Mouse (Mus musculus) right cerebral cortex, adult 18-20 months (tissue): ENCODE measurements around the gene Brk1.

Experiments used
- DNase-seq: peaks from one replicate; pipeline ENCODE4 v3.0.0; 2022; ENCODE audit warnings: mixed read lengths

Brk1 gene

DNA sequence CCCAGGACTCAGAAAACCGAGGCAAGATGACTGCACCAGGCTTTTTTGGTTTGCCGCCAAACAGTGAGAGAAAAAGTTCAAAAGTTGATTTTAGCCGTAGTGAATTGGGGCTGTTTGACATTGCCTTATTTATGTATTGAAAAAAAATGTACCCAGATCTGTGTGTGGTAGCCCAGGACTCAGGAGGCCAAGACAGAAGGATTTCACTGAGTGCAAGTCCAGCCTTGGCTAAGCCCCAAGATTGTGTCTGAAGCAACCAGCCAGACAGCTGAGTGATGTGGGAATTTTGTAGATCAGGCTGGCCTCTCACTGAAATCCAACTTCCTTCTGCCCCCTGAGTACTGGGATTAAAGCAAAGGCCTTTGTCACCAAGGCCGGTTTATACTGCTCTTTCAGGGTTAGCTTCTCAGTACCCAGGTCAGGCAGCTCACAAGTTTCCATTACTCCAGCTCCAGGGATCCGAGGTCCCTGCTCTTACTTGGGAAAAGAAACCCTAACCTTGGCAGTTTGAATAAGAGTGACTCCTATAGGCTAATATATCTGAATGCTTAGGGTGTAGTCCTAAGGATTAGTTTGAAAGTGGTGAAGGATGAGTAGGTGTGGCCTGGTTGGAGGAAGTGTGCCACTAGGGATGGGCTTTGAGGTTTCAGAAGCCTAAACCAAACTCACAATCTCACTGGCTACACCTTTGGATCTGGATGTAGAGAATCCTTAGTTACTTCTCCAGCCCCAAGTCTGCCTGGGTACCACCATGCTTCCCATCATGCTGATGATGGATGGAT, 20.6 kb downstream of the Brk1 start:
- DNase-seq, result no peak

DNA sequence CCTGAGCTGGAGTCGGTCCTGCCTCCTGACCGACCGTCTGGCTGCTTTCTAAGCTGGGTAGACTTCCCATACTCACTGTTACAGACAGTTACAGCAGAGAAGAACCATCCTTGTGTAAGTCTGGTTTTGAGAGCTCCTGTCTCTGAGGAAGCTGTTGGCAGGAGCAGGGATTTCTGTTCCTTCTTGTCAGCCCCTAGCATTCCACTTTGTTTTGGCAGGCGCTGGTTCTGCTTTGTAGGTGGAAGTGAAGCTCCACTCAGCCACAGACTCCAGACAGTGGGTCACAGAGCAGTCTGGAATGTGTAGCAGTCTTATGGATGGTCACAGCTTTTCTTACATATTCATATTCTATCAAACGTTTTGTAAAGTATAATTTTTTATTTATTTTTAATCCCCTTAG, 25.8 kb downstream of the Brk1 start:
- peak; percentile 32 for DNase-seq

DNA sequence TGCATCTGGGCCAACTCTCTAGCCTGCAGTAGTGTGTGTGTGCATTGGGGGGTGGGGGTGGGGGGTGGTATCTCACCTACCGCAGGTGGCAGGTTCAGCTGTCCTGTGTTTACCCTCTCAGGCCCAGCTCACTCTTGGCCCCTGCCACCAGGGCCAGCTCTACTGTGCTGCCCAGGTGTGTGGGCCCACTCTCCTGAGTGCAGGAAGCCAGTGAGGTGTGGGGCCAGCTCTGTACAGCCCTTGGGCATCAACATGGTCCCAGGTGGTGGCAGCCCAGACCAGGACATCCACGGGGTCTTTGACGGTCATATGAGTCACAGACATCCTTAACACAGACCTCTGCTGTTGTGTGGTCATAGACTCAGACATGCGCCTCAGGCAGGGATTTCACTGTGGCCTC, 28.3 kb downstream of the Brk1 start:
- no peak for DNase-seq

DNA sequence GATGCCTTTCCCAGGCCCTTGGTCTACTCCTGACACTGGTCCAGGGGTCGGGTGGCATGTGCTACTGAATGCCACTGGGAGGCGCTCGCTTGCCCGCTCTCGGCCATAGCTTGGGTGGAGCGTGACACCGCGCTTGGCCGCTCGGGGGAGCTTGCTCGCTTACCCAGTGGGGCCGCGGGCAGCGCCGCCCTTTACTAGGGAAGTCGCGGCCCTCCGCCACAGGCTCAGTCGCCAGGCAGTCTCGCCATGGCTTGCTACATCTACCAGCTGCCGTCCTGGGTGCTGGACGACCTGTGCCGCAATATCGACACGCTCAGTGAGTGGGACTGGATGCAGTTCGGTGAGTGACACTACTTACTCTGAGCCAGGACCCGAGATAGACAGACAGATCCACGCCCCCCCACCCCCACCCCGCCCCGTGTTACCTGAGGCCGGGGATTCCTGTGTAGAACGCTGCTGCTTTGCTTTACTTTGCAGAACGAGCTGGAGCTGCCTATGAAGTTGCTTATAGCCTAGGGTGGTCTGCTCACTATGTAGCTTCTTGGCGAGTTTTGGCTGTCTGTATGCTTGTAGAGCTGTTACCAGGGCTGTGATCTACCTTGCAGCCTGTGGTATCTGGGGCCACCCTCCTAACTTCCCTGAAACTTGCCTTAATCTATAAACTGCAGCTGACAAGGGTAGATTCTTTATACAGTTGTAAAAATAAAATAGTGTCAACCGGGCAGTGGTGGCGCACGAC, 33.9 kb downstream of the Brk1 start, which contains the start of gene Irak2:
Gene Irak2, plus strand, starts transcription at position 166 of the 739 bp plus-strand sequence.
- peak; percentile 95 for DNase-seq

DNA sequence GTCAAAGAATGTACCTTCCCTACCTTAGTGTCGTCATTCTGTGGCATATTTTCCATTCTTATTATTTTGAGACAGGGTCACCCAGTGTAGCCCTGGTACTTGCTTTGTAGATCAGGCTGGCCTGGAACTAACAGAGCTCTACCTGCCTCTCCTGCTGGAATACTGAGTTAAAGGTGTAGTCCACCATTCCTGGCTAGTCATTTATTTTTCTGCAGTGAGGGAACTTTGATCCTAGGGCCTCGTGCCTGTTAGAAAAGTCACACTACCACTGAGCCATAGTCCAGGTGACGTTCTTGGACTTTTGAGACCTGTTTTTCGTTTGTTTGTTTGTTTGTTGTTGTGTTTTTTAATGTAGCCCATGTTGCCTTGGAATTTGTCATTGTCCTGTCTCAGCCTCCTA, 34.6 kb downstream of the Brk1 start:
- DNase-seq, result no peak

DNA sequence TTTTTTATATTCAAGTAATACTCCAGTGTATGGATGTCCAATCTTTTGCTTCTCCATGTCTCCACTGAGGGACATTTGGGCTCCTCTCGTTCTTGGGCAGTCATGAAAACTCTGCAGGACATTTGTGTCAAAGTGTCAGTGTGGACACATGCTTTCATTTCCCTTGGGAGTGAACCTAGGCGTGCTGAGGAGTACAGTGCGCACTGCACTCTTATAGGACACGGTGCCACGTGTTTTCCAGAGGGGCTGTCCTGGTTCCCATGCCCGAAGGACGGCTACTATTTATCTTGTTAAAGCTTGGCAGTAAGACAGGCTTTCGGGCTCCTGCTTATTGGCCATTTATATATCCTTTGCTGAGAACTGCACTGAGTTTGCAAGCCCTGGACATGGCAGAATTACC, 38.0 kb downstream of the Brk1 start:
- DNase-seq, result no peak

DNA sequence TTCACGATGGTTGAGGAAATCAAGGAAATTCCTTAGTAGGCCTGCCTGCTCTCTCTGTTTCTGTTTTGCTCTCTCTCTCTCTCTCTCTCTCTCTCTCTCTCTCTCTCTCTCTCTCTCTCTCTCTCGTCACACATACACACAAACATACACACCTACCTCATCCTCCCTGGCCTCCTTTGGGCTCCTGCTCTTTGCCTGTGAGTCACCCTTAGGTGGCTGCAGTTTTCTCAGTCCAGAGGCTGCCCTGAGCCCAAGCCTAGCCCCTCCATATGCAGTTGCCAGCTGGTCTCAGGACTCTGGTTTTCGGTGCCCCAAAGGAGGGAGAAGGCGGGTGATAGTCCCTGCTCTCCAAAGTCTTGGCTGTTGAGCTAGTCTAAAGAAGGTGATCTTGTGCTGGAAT, 38.4 kb downstream of the Brk1 start:
- no peak for DNase-seq

DNA sequence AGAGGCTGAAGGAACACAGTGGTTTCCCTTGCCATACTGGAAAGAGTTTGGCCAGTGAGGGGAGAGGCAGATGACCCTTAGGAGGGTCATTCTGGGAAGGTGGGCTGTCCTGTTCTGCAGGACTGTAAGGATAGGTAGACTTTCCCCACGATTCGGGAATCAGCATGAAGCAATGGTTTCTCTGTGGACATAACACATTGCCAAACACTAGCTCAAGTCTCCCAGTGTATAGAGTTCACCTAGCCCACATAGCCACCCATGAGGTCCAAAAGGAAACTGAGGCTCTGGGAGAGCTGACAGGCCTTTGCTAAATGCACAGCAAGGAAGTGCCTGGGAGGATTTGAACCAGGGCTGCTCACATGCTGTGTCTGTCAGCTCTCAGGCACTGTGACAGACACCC, 39.4 kb downstream of the Brk1 start:
- no peak for DNase-seq

DNA sequence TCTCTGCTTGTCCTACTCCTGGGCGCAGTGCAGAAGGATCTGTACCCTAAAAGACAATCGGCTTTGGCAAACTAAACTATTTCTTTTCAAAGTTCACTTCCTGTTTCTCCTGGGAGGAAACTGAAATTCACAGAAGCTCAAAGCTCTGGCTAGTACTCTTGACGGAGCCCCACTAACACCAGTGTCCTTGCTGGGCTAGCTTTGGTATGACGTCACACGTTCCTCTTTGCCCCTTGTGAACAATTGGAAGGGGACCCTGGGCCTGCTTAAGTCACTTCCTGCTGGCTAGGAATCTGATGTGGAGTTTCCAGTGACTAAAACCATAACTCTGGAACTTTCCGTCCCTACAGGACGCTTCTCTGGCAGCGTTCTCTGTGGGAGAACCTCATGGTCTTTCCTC, 40.2 kb downstream of the Brk1 start:
- DNase-seq, result peak; percentile 37

DNA sequence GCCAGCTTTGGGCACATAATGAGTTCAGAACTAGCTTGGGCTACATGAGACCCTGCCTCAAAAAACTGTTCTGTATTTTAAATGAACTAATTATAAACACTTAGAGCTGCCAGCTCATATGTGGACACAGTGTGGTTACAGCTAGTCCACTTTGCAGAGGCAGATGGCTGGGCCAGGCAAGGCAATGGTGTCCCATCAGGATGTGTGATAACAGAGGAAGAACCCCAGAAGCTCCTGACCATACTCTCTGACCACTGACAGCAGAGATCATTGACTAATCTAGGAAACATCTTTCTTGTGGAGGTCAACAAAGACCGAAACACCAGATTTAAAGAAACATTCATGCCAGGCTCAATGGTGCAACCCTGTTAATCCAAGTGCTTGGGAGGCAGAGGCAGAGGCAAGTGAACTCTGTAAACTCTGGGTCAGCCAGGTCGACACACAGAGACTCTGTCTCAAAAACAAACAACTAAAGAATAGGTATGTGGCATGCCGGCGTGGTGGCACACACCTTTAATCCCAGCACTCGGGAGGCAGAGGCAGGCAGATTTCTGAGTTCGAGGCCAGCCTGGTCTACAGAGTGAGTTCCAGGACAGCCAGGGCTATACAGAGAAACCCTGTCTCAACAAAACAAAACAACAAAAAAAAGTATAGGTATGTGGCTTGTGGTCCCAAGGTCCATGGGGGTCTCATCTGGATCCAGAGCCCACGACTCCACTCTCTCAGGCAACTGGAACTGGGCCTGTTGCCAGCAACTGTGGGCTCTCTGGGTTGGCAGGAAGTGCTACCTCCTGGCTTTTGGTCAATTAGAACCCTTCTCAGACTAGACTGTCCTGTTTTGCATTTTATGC, 45.0 kb downstream of the Brk1 start:
- DNase-seq, result no peak

DNA sequence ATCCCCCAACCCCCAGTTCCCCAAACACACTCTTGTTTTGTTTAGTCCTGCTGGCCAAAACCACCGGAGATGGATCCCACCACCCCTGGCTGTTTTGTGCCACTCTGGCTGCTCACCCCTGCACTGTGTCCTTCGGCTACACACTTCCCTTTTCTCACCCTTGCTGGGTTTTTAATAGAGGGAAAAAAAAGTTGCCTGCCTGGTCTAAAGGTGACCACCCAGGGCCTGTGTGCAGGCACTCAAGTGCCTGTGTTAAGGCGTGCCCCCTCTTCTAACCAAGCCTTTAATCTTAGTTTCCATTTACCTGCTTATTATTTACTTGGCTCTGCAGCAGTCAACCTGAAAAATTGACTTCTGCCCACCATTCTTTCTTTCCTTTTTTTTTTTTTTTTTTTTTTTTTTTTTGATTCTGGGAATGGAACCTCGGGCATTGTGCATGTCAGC, 45.6 kb downstream of the Brk1 start:
- no peak for DNase-seq

DNA sequence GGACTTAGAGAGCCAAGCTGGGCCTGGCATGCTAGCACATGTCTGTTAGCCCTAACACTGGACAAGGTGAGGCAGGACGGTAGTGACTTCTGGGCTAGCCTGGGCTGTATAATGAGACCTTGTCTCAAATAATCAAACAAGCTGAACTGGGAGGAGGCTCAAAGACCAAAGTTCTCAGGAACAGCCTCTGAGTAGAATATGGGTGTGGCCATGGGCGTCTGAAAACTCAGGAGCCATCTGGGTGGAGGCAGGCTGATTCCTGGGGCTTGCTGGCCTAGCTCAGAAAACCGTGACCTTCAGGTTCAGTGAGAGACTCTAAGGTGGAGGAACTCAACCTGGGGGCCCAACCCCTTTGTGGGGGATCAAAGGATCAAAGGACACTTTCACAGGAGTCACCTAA, 47.1 kb downstream of the Brk1 start:
- DNase-seq, result no peak

DNA sequence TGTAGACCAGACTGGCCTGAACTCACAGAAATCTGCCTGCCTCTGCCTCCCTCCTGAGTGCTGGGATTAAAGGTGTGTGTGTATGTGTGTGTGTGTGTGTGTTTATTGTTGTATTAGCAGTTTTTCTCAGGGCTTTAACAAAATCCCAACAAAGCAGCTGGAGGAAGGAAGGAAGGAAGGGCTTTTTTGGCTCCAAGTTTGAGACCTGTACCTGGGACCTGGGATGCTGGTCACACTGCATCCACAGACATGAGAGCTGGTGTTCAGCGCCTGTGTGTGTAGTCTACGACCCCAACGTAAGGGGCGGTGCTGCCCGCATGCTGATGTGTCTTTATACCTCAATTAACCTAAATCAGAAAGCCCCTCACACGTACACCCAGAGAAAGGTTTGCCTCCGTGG, 49.0 kb downstream of the Brk1 start:
- DNase-seq, result no peak

DNA sequence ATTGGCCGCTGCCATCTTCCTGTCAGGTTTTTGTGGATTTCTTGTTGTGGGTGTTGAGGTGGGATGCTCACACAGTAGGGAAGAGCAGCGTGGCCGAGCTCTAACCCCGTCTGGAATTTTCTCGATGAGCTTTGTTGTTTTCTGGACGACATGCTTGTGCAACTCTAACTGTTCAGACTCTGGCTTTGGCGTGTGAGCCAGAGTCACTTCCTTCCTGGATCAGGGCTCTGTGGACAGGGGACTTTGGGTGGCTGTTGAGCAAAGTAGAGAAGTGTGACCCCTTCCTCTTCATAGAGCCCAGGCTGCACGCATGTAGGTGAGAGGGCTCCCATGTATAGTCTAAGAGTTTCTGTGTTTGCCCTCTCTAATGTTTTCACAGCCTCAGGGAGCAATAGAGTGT, 49.5 kb downstream of the Brk1 start:
- no peak for DNase-seq

DNA sequence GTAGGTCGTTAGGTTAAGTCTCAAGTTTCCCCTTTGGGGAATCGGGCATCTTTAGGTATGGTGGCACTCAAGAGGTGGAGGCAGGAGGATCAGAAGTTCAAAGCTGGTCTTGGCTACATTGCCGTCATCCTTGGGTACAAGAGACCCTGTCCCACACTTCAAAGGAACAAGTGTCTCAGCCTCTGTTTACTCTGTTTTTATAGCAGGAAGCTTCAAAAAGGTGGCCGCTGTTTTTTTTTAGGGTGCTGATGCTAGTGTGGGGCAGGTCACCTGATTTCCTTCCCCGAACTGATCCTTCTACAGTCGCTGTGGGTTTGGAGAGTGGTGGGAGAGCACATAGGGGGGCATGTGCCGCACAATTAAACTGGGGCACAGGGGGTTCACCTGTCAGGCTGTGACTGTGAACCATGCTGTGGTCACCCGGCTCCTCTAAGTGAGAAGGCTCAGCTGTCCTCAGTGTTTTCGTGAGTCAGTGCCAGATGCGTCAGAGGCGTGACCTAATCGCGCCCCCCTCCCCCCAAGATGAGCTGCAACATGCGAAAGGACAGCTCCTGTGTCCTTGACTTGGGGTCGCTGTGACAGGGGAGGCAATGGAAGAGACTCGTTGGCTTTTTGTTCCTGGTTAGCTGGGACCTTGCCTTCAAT, 50.3 kb downstream of the Brk1 start:
- no peak for DNase-seq

DNA sequence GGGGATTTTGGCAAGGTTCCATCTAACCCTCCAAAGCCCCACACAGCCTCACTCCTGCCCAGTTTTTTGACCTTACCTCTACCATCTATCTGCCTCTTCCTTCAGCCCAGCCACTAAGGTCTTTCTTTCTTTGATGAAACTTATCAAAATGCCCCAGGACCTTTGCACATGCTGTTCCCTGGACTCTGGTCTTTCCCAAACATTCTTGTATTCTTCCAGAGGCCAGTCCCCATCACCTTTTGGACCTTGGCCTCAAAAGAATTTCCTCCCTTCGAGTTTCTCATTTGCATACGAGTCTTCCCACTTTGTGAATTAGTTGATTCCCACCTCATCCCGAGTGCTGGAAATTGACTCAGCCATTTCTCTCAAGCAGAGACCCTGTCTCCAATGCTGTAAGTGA, 50.9 kb downstream of the Brk1 start:
- DNase-seq, result no peak

DNA sequence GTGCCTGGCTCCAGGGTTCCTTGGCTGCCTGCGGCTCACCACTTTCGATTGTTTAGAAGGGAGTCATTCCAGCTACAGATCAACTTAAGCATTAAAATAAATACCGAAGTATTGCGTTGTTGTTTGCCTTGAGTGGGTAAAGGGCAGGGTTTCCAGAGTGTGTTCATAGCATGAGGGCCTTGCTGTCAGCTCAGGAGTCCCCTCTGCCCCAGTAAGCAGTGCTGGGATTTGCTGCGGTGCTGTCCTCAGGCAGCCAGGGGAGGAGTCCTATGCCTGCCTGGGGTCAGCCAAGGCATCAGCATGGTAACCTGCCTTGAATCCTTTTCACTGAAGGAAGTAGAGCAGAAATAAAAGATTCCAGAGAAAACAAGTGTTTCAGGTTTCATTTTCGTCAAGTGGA, 52.3 kb downstream of the Brk1 start:
- DNase-seq, result no peak

DNA sequence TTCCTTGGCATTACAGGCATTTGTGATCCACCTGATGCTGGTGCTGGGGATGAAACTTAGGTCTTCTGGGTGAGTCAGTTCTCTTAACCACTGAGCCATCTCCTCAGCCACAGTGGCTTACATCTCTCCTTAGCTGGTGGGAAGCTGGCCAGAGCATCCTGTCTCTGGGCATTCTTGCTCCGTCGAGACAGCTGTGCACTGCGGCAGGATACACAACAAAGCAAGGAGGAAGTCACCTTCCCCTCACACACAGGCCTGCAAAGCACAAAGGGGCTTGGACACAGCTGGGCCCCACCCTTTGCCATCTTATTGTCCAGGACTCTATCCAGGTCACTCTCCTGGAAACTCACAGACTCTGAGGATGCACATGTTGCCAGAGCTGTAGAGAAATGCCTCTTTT, 53.7 kb downstream of the Brk1 start:
- no peak for DNase-seq

DNA sequence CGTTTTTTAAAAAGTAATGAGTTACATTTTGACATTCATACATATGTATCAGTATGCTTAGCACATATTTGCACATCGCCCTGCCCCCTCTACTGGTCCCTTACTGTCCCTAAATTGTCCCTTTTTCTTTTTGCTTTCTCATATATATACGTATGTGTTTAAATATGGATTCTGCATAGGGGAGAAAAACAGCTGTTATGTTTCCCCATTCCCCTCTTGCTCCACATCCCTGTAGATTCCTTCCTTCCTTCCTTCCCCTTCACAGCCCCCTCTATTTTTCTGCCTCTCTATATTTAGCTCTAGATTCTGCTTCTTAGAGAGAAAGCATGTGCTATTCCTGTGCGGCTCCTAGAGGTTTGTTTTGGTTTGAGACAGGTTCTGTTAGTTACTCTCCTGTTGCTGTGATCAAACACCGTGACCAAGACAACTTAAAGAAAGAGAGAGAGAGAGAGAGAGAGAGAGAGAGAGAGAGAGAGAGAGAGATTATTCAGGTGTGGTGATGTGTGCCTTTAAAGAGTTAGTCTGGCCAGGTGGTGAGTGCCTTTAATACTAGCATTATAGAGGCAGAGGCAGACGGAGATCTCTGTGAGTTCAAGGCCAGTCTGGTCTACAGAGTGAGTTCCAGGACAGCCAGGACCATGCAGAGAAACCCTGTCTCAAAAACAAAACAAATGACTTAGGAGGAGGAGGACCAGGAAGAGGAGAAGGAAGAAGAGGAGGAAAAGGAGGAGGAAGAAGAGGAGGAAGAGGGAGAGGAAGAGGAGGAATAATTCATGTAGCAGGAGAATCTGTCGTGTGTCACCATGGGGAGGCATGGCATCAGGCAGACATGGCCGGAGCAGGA, 55.3 kb downstream of the Brk1 start:
- no peak for DNase-seq

DNA sequence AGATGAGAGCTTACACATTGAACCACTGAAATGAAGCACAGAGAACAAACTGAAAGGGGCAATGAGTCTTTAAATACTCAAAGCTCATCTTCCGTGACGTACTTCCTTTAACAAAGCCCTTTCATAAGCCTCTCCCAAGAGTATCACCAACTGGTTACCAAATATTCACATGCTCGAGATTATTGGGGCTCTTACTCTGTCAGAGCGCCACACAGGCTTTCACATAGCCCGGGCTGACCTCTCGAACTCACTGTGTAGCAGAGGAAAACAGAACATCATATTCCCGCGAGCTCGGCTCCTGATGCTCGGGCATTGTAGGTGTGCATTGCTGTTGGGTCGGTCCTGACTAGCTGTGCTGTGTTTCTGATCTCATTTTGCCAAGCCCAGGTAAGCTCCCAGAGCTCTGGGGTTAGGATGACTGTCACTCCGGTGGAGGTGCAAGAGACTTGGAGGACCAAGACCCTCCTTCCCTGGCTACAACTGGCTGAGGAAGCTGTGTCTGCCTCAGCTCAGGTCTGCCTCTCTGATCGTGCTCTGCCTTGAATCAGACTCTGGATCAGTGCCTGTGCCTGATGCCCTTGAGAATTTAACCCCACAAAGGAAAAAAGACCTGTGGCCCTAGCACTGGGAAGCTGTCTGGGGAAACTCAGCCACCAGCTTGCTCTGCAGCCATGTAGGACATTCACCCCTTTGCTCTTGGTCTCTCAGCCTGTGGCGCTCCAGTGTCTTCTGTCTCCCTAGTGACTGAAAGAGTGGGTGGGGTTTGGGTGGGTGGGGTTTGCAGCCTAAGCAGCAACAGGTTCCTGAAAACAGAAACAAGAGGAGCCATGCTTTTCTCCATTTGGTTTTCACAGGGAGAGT, 56.1 kb downstream of the Brk1 start:
- DNase-seq, result no peak
